Mouse (Mus musculus) stomach, postnatal 0 days (tissue): Measurements from ENCODE around the gene Src.

Source experiments
- CTCF ChIP-seq: IDR thresholded peaks from 2 replicates; pipeline ENCODE4 v1.5.1; 2016; ENCODE audit warnings: antibody characterized with exemption, low read depth, mild to moderate bottlenecking, moderate library complexity
- EP300 ChIP-seq: optimal IDR thresholded peaks from 2 replicates; pipeline ENCODE3; 2016; ENCODE audit warnings: antibody characterized with exemption

DNA sequence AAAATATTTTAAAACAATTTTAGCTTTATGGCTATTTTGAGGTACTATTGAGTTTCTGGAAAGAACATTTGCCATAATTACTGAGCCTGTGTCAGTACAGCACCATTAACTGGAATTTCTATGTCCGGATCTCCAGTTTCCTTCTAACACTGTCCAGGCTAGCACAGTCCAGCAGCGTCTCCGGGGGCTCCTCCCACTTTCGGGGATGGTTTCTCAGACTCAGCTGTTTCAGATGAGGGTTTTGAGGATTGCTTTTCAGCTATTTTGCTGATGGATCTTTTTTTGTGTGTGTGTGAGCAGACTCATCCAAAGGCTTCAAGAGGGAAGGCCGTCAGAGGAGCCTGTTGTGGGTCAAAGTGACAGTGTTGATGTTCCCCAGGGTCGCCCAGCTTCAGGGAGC is 46.5 kb upstream of the Src start:
- TF ChIP-seq CTCF (no peak), EP300 (no peak)
